Mouse (Mus musculus) left cerebral cortex, adult 8-10 months (tissue): ENCODE measurements around the gene Gm20604. TPM values are rescaled to one million over a fixed set of nuclear protein-coding genes. Genes with fewer than 3 reads are reported as not detected.

Experiments
- total RNA-seq, 4 experiments: library from RNA; stranded (reverse); gene quantifications; 2 replicates each; pipeline ENCODE4 v1.2.4; 2022

The Gm20604 gene
- total RNA-seq, 4 experiments from 2014 or later: 15.1 to 21.1 (median 18.1) TPM

Other genes starting within 250 kb of the Gm20604 start
- gene Chga, start 203.7 kb downstream of the Gm20604 start, total RNA-seq: 100 to 1,000 TPM; 151 to 178 (median 173) TPM
- 10 to 100 TPM; 58.8 to 68.2 (median 62.5) TPM for gene Itpk1, start 53.7 kb downstream of the Gm20604 start, total RNA-seq
- 10 to 100 TPM; 29.9 to 37.3 (median 33.4) TPM for gene Moap1, start 15.0 kb downstream of the Gm20604 start, total RNA-seq
- 1 to 10 TPM; 5.3 to 6.3 (median 5.9) TPM for gene Tmem251, start 14.9 kb downstream of the Gm20604 start, total RNA-seq
- gene Gm28051, start 907 bp downstream of the Gm20604 start, total RNA-seq: not detected
- 10 to 100 TPM; 12.7 to 15.0 (median 13.4) TPM for gene Gon7, start 869 bp downstream of the Gm20604 start, total RNA-seq
- 10 to 100 TPM; 30.1 to 31.7 (median 31.3) TPM for gene Ubr7, start 705 bp downstream of the Gm20604 start, total RNA-seq
- gene Btbd7, start 119.8 kb upstream of the Gm20604 start, total RNA-seq: 10 to 100 TPM; 18.7 to 20.7 (median 19.4) TPM
- gene Cox8c, start 140.6 kb upstream of the Gm20604 start, total RNA-seq: not detected
- gene Unc79, start 190.2 kb upstream of the Gm20604 start, total RNA-seq: 10 to 100 TPM; 49.8 to 60.2 (median 56.0) TPM